Mouse (Mus musculus): ENCODE results near the gene Ccdc169. TPM values are rescaled to one million over a fixed set of nuclear protein-coding genes. Genes with fewer than 3 reads are reported as not detected.
"Not testable (repeated sequence)": the region's sequence is repeated elsewhere in the genome, so short reads cannot be mapped to it uniquely, and the experiment has no call there.

Gene Ccdc169
- polyA plus RNA-seq, 1 experiment from 2014 or later: 0.08 TPM

- no peaks in the 10 kb centered on the region for H3K4me1 ChIP-seq
- DNase-seq (ENCODE audit: low spot score): no peak
- H3K9me3 ChIP-seq (replicated peaks): no peaks in the 10 kb centered on the region
- no peak overlapping the region for H3K27ac ChIP-seq
- WGBS: 85% methylated on average over 3 of the region's 3 CpGs
- no peaks in the 10 kb centered on the region for H3K36me3 ChIP-seq
- no peaks in the 10 kb centered on the region for H3K27me3 ChIP-seq (ENCODE audit: low read depth, poor library complexity, severe bottlenecking)
- no peak overlapping the region for H3K4me3 ChIP-seq
Measured at GRCm38 (mm10) chr3:55172478-55172877, 35.3 kb downstream of the Ccdc169 start.

- Histone ChIP-seq H3K27ac (no peak overlapping the region), H3K27me3 (ENCODE audit: low read depth, poor library complexity, severe bottlenecking) (no peaks in the 10 kb centered on the region), H3K4me1 (0 out of 2 replicates have a peak, but pooled peaks cover 3% of the 10 kb centered on the region), H3K9me3 (replicated peaks) (no peaks in the 10 kb centered on the region), H3K4me3 (no peak overlapping the region), H3K36me3 (no peaks in the 10 kb centered on the region)
- DNase-seq (ENCODE audit: low spot score): no peak
- WGBS: 67% methylated on average over 6 of the region's 6 CpGs
Measured at GRCm38 (mm10) chr3:55177271-55177670, 40.1 kb downstream of the Ccdc169 start.

DNA sequence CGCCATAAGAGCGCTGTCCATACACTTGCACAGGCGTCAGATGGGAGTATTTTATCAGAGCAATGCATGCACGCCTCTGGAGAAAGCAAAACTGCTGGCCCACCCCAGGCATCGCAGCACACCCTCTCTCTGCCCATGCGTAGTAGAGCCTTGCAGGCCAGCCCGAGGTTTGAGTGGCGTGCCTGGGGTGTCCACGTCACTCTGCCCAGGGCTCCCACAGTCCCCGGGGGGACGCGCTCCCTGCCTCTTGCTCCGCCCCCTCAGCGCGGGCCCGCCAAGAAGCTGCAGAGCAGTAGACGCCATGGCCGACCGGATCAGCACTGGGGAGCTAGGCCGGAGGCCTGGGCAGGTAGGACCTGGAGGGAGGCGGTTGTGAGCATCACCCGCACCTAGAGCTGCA, 44.6 kb downstream of the Ccdc169 start, which contains the start of gene Sohlh2:
TSS of gene Sohlh2 (plus strand) at position 263 of the 400 bp plus-strand sequence.
- DNase-seq (ENCODE audit: low spot score): no peak
- 94% methylated on average over 22 of the region's 22 CpGs for WGBS
- no peak within 1 kb of the TSS; the same call in 1 of the 2 replicates for H3K27ac ChIP-seq
- H3K4me1 ChIP-seq: 0 out of 2 replicates have a peak, but pooled peaks cover 3% of the 10 kb centered on the region
- no peaks in the 10 kb centered on the region for H3K9me3 ChIP-seq (replicated peaks)
- no peaks in the 10 kb centered on the region for H3K27me3 ChIP-seq (ENCODE audit: low read depth, poor library complexity, severe bottlenecking)
- H3K36me3 ChIP-seq: no peaks in the 10 kb centered on the region
- no peak within 1 kb of the TSS for H3K4me3 ChIP-seq

GRCm38 (mm10) chr3:55191668-55192067, 54.5 kb downstream of the Ccdc169 start:
- no peak for DNase-seq (ENCODE audit: low spot score)
- H3K36me3 ChIP-seq: no peaks in the 10 kb centered on the region
- H3K27ac ChIP-seq: no peak overlapping the region
- H3K9me3 ChIP-seq (replicated peaks): no peaks in the 10 kb centered on the region
- 82% methylated on average over 4 of the region's 4 CpGs for WGBS
- no peaks in the 10 kb centered on the region for H3K27me3 ChIP-seq (ENCODE audit: low read depth, poor library complexity, severe bottlenecking)
- no peaks in the 10 kb centered on the region for H3K4me1 ChIP-seq
- H3K4me3 ChIP-seq: no peak overlapping the region

DNA sequence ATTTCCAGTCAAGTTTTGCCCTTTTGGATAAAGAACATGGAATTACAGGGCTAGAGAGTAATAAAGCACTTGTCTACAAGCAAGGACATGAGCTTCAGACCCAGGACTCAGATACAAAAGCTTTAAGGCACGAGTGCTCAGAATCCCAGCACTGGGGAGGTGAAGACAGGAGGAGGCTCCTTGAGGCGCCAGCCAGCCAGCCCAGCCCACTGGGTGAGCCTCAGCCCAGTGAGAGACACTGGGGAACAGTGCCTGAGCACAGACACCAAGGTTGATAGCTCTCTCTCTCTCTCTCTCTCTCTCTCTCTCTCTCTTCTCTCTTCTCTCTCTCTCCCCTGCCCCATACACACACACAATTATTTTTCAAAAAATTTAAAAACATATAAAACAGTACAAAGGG, 56.2 kb downstream of the Ccdc169 start:
- Histone ChIP-seq H3K4me1 (no peaks in the 10 kb centered on the region), H3K9me3 (replicated peaks) (no peaks in the 10 kb centered on the region), H3K27me3 (ENCODE audit: low read depth, poor library complexity, severe bottlenecking) (no peaks in the 10 kb centered on the region), H3K4me3 (no peak overlapping the region), H3K27ac (no peak overlapping the region), H3K36me3 (no peaks in the 10 kb centered on the region)
- WGBS: 45% methylated on average over 2 of the region's 2 CpGs
- DNase-seq (ENCODE audit: low spot score): no peak

GRCm38 (mm10) chr3:55194792-55195191, 57.7 kb downstream of the Ccdc169 start:
- no peaks in the 10 kb centered on the region for H3K9me3 ChIP-seq (replicated peaks)
- no peaks in the 10 kb centered on the region for H3K4me1 ChIP-seq
- 90% methylated on average over 8 of the region's 8 CpGs for WGBS
- H3K4me3 ChIP-seq: no peak overlapping the region
- no peaks in the 10 kb centered on the region for H3K27me3 ChIP-seq (ENCODE audit: low read depth, poor library complexity, severe bottlenecking)
- DNase-seq (ENCODE audit: low spot score): no peak
- H3K27ac ChIP-seq: no peak overlapping the region
- H3K36me3 ChIP-seq: no peaks in the 10 kb centered on the region

GRCm38 (mm10) chr3:55195581-55196327, 58.6 kb downstream of the Ccdc169 start:
- Histone ChIP-seq H3K4me1 (no peaks in the 10 kb centered on the region), H3K4me3 (no peak overlapping the region), H3K27me3 (ENCODE audit: low read depth, poor library complexity, severe bottlenecking) (no peaks in the 10 kb centered on the region), H3K27ac (no peak overlapping the region), H3K9me3 (replicated peaks) (no peaks in the 10 kb centered on the region), H3K36me3 (no peaks in the 10 kb centered on the region)
- no peak for DNase-seq (ENCODE audit: low spot score)
- 89% methylated on average over 5 of the region's 5 CpGs for WGBS

GRCm38 (mm10) chr3:55196328-55196710, 59.2 kb downstream of the Ccdc169 start:
- no peak for DNase-seq (ENCODE audit: low spot score)
- H3K27ac ChIP-seq: no peak overlapping the region

GRCm38 (mm10) chr3:55203621-55204020, 66.5 kb downstream of the Ccdc169 start:
- 94% methylated on average over 11 of the region's 11 CpGs for WGBS
- DNase-seq (ENCODE audit: low spot score); H3K4me1 ChIP-seq; H3K36me3 ChIP-seq; H3K27me3 ChIP-seq (ENCODE audit: low read depth, poor library complexity, severe bottlenecking); H3K9me3 ChIP-seq (replicated peaks); H3K27ac ChIP-seq; H3K4me3 ChIP-seq: not testable (repeated sequence)

More at GRCm38 (mm10) chr3:55196328-55196710, 59.2 kb downstream of the Ccdc169 start:
- no peaks in the 10 kb centered on the region for H3K9me3 ChIP-seq (replicated peaks)
- H3K4me3 ChIP-seq: no peak overlapping the region
- no peaks in the 10 kb centered on the region for H3K36me3 ChIP-seq
- H3K4me1 ChIP-seq: no peaks in the 10 kb centered on the region
- H3K27me3 ChIP-seq (ENCODE audit: low read depth, poor library complexity, severe bottlenecking): no peaks in the 10 kb centered on the region
- 97% methylated on average over 2 of the region's 2 CpGs for WGBS

DNA sequence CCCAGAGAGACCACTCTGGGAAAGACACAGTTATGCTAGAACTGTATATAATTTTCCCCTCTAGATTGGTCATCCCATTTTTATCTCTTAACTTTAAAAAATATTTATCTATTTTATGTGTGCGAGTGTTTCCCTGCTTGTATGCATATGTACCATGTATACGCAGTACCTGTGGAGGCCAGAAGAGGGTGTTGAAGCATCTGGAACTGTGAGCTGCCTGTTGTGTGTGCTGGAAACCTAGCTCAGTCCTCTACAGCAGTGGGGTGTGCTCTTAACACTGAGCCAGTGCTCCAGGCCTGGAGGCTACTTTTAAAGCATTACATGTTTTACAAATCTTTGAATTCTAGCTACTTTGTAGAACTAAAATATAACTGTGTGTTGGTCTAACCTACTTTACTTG, 69.3 kb downstream of the Ccdc169 start:
- 95% methylated on average over 2 of the region's 2 CpGs for WGBS
- no peak for DNase-seq (ENCODE audit: low spot score)
- H3K9me3 ChIP-seq (replicated peaks): no peaks in the 10 kb centered on the region
- no peaks in the 10 kb centered on the region for H3K27me3 ChIP-seq (ENCODE audit: low read depth, poor library complexity, severe bottlenecking)
- H3K27ac ChIP-seq: no peak overlapping the region
- no peak overlapping the region for H3K4me3 ChIP-seq
- H3K4me1 ChIP-seq: no peaks in the 10 kb centered on the region; the same call in 1 of the 2 replicates
- no peaks in the 10 kb centered on the region for H3K36me3 ChIP-seq

DNA sequence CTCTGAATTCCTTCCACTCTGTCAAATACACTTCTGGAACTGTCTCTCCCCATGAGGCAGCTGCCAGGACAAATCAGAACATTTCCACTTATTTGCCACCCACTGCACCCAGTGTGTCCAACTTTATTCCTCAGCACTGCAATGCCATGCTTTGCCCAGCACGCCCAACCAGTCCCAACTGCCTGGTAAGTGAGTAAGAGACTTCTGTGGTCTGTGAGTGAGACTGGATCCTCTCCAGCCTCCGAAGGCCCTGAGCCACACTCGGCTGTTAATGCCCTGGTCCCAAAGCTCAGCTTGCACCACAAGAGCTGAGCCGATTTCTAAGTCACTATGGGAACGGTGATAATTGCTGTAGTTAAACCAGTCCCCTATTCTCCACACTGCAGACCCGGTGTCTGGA, 70.5 kb downstream of the Ccdc169 start:
- DNase-seq (ENCODE audit: low spot score): no peak
- Histone ChIP-seq H3K4me1 (no peaks in the 10 kb centered on the region; the same call in 1 of the 2 replicates), H3K9me3 (replicated peaks) (no peaks in the 10 kb centered on the region), H3K4me3 (no peak overlapping the region), H3K27me3 (ENCODE audit: low read depth, poor library complexity, severe bottlenecking) (no peaks in the 10 kb centered on the region), H3K36me3 (no peaks in the 10 kb centered on the region), H3K27ac (no peak overlapping the region)
- 61% methylated on average over 6 of the region's 6 CpGs for WGBS

GRCm38 (mm10) chr3:55212254-55212653, 75.1 kb downstream of the Ccdc169 start:
- no peak overlapping the region for H3K4me3 ChIP-seq
- 51% methylated on average over 2 of the region's 2 CpGs for WGBS
- DNase-seq (ENCODE audit: low spot score): no peak
- H3K4me1 ChIP-seq: no peaks in the 10 kb centered on the region; the same call in 1 of the 2 replicates
- no peaks in the 10 kb centered on the region for H3K9me3 ChIP-seq (replicated peaks)
- no peaks in the 10 kb centered on the region for H3K27me3 ChIP-seq (ENCODE audit: low read depth, poor library complexity, severe bottlenecking)
- no peaks in the 10 kb centered on the region for H3K36me3 ChIP-seq
- no peak overlapping the region for H3K27ac ChIP-seq

GRCm38 (mm10) chr3:55213785-55214184, 76.6 kb downstream of the Ccdc169 start:
- no peak for DNase-seq (ENCODE audit: low spot score)
- WGBS: 79% methylated on average over 4 of the region's 4 CpGs
- Histone ChIP-seq H3K36me3 (no peaks in the 10 kb centered on the region), H3K27ac (no peak overlapping the region), H3K27me3 (ENCODE audit: low read depth, poor library complexity, severe bottlenecking) (no peaks in the 10 kb centered on the region), H3K4me3 (no peak overlapping the region), H3K4me1 (no peaks in the 10 kb centered on the region), H3K9me3 (replicated peaks) (no peaks in the 10 kb centered on the region)
